Mouse (Mus musculus) urinary bladder, postnatal 10 days (tissue): ENCODE data around the gene Fcgr3.
"Not testable (repeated sequence)": the region's sequence is repeated elsewhere in the genome, so short reads cannot be mapped to it uniquely, and the experiment has no call there.

Source experiments
- DNase-seq: peaks from one replicate; pipeline ENCODE4 v3.0.0; 2022; ENCODE audit warnings: low spot score

Fcgr3 gene

DNA sequence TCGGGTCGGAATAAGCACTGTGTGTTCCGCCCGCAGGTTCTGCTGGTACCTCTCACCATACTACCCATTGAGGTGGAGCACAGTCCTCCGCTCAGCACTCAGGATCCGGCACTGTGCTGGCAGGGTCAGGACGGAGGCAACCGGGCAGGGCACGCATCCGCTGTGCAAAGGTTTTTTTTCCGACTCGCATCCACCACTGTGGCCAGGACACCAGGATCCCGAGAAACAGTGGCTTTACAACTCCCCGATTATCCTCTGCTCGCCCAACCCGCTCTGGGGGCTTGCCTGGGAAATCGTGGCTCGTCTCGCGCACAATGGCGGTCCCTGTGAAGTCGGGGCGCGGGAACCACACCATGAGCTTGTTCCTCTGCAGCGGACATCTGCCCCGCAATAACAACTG lies 21.0 kb upstream of the Fcgr3 start:
- no peak for DNase-seq

DNA sequence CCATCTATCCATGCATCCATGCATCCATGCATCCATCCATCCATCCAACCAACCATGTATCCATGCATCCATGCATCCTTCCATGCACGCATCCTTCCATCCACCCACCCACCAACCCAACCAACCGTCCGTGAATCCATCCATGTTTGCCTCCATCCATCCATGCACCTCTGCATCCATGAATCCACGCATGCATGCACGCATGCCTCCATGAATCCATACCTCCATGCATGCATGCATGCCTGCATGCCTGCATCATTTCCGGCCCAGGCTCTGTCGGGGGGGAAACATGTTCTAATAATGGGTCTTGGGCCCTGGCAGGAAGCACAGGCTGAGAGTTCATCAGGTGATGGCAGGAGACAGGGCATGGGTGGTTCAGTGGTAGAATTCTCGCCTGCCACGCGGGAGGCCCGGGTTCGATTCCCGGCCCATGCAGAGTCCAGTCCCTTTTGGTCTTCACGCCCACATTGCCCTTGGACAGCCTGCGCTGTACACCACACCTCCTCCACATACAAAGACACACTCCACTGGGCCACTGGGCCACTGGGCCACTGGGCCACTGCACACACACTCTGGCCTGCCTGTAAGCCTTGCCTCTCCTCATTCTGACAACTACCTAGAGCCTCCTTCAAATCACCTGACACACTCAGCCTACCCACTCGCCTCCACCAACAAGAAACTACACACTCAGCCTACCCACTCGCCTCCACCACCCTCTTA lies 16.9 kb upstream of the Fcgr3 start:
- not testable (repeated sequence) for DNase-seq

DNA sequence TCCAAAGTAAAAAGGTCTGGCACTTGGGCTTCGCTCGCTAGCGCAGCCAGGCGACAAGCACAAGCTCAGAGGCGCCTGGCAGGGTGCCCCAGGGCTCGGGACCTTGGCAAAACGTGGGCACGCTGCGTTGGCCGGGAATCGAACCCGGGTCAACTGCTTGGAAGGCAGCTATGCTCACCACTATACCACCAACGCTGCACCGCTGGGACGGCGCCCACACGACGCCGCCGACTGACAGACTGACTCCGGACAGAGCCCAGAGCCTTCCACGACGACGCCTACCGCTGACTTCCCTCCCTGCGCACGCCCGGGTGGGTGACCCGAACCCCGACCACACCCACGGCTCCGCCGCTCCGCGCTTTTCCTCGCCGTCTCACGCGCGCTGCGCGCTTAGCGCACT lies 15.1 kb upstream of the Fcgr3 start:
- DNase-seq, result not testable (repeated sequence)

DNA sequence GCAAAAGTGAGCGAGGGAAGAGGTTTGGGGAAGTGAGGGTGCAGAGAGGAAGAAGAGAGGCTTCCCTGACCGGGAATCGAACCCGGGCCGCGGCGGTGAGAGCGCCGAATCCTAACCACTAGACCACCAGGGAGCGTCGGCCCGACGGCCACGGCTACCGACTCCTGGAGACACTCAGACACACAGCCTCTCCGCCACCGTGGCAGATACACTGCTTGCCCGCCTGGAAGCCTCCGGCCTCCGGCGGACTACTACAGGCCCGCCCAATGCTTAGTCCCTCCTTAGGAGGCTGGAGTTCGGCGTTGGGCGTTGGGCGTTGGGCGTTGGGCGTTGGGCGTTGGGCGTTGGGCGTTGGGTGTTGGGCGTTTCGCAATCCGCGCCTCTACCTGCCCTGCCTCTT lies 14.6 kb upstream of the Fcgr3 start:
- not testable (repeated sequence) for DNase-seq

DNA sequence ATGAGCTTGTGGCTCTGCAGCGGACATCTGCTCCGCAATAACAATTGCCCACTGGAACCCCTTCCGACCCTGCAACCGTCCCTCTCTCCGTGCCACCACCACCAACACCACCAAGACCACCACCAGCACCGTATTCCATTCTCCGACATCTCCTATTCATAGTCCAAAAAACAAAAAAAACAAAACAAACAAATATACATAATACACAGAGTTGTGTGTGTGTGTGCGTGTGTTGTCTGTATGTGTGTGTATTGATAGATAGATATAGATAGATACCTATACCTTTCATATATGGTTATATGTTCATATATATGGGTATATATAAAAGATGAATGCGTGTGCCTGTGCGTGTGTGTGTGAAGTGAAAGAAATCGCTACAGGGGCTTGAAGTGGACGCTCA lies 13.7 kb upstream of the Fcgr3 start:
- not testable (repeated sequence) for DNase-seq

DNA sequence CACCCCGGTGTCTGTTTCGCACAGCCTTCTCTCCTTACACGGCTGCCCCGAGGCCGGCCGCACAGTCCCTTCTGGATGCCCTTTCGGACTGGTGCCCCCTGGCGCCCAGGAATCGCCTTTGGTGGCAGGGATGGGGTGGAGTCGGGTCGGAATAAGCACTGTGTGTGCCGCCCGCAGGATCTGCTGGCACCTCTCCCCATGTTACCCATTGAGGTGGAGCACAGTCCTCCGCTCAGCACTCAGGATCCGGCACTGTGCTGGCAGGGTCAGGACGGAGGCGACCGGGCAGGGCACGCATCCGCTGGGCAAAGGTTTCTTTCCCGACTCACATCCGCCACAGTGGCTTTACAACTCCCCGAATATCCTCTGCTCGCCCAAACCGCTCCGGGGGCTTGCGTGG lies 13.2 kb upstream of the Fcgr3 start:
- DNase-seq, result not testable (repeated sequence)

DNA sequence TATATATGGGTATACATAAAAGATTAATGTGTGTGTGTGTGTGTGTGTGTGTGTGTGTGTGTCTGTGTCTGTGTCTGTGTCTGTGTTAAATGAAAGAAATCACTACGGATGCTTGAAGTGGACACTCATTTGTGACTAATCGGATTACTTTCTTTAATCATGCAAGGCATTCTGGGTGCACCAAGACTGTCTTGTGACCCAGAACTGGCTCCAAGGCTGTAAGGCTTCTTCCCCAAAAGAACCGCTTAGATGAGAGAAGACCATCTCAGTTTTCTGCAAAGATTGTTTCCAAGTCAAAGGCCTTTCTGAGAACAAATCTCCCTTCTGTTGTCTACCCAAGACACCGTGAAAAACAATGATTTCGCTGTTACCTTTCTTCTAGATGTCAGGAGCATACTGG lies 12.5 kb upstream of the Fcgr3 start:
- DNase-seq, result not testable (repeated sequence)

DNA sequence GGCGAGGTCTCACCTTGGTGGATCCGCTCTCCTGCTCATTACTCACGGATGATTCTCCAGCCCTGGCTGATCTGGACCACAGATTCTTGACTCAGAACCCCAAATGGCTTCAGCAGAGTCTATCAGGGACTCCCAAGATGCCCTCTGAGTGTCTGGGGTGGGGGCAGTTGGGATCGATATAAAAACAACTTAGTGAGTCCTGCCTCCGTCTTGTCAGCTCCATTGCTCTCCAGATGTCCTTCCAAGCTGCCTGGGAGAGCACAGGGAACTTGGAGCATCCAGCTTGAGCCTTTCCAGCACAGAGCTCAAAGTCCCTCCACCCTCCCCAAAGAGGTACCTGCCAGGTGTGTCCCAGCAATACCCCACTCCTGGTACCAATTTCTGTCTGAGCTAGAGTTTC lies 11.4 kb upstream of the Fcgr3 start:
- not testable (repeated sequence) for DNase-seq

DNA sequence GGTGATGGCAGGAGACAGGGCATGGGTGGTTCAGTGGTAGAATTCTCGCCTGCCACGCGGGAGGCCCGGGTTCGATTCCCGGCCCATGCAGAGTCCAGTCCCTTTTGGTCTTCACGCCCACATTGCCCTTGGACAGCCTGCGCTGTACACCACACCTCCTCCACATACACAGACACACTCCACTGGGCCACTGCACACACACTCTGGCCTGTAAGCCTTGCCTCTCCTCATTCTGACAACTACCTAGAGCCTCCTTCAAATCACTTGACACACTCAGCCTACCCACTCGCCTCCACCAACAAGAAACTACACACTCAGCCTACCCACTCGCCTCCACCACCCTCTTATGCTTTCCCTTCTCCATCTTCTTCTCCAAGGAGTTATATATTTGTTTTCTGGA lies 9.5 kb upstream of the Fcgr3 start:
- DNase-seq, result not testable (repeated sequence)

DNA sequence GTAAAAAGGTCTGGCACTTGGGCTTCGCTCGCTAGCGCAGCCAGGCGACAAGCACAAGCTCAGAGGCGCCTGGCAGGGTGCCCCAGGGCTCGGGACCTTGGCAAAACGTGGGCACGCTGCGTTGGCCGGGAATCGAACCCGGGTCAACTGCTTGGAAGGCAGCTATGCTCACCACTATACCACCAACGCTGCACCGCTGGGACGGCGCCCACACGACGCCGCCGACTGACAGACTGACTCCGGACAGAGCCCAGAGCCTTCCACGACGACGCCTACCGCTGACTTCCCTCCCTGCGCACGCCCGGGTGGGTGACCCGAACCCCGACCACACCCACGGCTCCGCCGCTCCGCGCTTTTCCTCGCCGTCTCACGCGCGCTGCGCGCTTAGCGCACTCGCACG lies 7.5 kb upstream of the Fcgr3 start:
- DNase-seq, result not testable (repeated sequence)

DNA sequence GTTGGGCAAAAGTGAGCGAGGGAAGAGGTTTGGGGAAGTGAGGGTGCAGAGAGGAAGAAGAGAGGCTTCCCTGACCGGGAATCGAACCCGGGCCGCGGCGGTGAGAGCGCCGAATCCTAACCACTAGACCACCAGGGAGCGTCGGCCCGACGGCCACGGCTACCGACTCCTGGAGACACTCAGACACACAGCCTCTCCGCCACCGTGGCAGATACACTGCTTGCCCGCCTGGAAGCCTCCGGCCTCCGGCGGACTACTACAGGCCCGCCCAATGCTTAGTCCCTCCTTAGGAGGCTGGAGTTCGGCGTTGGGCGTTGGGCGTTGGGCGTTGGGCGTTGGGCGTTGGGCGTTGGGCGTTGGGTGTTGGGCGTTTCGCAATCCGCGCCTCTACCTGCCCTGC lies 7.0 kb upstream of the Fcgr3 start:
- DNase-seq, result not testable (repeated sequence)

DNA sequence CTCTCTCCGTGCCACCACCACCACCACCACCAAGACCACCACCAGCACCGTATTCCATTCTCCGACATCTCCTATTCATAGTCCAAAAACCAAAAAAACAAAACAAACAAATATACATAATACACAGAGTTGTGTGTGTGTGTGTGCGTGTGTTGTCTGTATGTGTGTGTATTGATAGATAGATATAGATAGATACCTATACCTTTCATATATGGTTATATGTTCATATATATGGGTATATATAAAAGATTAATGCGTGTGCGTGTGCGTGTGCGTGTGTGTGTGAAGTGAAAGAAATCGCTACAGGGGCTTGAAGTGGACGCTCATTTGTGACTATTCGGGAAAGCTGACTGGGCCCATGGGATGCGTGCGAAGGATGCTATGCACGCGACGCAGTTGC lies 6.1 kb upstream of the Fcgr3 start:
- DNase-seq, result not testable (repeated sequence)

DNA sequence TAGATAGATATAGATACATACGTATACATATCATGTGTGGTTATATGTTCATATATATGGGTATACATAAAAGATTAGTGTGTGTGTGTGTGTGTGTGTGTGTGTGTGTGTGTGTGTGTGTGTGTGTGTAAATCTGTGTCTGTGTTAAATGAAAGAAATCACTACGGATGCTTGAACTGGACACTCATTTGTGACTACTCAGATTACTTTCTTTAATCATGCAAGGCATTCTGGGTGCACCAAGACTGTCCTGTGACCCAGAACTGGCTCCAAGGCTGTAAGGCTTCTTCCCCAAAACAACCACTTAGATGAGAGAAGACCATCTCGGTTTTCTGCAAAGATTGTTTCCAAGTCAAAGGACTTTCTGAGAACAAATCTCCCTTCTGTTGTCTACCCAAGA lies 4.8 kb upstream of the Fcgr3 start:
- not testable (repeated sequence) for DNase-seq

DNA sequence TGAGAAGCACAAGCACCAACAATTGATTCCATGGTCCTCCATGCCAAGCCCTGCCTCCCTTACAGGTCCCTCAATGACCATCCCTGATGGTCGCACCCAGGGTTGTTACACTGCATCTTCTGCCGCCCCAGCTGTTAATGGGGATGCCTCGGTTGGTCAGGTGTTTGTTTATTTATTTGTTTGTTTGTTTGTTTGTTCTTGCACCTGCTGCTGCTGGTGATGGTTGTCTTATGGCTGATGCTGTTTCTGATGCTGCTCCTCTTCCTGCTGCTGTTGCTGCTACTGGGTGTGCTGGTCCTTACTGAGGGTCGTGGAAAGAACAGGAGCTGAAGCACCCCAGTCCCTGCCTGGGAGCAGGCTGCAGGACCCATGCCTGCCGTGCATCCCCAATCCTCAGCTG lies 3.2 kb upstream of the Fcgr3 start:
- not testable (repeated sequence) for DNase-seq

DNA sequence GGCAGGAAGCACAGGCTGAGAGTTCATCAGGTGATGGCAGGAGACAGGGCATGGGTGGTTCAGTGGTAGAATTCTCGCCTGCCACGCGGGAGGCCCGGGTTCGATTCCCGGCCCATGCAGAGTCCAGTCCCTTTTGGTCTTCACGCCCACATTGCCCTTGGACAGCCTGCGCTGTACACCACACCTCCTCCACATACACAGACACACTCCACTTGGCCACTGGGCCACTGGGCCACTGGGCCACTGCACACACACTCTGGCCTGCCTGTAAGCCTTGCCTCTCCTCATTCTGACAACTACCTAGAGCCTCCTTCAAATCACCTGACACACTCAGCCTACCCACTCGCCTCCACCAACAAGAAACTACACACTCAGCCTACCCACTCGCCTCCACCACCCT lies 1.8 kb upstream of the Fcgr3 start:
- DNase-seq, result not testable (repeated sequence)

DNA sequence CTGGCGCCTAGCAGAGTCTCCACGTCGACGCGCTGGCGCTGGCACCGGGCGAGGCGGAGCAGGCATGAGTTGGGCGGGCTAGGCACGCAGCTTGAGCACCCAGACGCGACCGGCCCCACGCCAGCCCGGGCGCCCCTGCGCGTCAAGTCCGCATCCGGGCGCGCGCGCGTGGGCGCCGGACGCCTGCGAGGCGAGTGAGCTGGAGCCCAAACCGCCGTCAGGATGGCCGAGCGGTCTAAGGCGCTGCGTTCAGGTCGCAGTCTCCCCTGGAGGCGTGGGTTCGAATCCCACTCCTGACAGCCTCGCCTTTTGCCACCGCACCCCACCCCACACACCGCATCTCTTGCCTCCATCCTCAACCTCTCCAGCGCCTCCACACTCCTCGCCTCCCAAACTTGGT lies 1.0 kb upstream of the Fcgr3 start:
- not testable (repeated sequence) for DNase-seq

DNA sequence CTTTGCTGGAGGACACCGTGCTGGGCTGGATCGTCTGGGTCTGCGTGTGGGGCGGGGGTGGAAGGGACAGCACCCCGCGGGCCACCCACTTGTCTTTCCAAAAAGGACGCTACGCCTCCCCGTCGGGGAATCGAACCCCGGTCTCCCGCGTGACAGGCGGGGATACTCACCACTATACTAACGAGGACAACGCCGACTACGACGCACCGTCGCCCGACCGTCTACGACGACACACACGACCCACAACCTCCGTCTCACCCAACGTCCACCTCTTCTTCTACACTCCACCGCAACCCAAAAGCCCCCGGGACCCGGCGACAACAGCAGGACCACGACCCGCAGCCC lies 480 bp upstream of the Fcgr3 start:
- not testable (repeated sequence) for DNase-seq

DNA sequence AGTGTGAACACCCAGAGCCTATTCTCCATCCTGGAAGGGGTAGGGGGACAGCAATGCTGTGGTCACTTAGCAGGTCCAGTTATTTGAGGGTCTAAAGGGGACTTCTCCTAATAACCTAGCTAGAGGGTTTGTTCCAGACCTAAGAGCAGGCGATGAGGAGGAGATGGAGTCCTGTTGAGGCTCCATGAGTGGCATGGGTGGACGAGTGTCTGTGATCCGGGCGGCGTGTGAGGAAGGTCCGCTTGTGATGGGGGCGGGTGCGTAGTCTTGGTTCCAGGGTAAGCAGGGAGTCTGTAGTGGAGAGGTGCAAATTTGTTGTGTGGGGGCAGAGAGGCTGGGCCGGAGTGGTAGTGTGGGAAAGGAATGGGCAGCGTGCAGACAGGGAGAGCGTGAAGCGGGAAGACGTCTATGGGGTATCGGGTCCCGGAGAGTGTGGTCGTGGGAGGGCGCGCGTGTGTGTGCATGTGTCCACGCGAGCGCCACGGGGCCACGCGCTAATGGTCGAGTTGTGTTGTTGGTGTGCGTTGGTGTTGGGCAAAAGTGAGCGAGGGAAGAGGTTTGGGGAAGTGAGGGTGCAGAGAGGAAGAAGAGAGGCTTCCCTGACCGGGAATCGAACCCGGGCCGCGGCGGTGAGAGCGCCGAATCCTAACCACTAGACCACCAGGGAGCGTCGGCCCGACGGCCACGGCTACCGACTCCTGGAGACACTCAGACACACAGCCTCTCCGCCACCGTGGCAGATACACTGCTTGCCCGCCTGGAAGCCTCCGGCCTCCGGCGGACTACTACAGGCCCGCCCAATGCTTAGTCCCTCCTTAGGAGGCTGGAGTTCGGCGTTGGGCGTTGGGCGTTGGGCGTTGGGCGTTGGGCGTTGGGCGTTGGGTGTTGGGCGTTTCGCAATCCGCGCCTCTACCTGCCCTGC lies 905 bp downstream of the Fcgr3 start:
- peak; percentile 41 for DNase-seq

DNA sequence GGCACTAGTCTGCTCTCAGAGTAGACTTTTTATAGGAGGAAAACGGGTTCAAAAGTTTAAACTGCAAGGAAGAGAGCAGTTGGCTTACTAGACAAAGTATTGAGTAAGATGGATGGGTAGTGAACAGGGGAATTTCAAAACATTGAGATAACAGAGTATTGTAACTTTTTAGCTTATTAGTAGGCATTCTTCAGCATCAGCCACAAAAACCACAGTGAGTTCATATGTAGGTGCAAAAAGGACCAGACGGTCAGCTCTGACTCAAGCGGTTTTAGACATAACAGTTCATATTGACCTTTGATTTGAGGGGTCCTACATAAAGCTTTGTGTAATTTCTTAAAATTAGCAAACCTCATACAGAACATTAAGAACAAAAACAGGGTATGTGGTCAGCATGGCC lies 3.2 kb downstream of the Fcgr3 start:
- no peak for DNase-seq

DNA sequence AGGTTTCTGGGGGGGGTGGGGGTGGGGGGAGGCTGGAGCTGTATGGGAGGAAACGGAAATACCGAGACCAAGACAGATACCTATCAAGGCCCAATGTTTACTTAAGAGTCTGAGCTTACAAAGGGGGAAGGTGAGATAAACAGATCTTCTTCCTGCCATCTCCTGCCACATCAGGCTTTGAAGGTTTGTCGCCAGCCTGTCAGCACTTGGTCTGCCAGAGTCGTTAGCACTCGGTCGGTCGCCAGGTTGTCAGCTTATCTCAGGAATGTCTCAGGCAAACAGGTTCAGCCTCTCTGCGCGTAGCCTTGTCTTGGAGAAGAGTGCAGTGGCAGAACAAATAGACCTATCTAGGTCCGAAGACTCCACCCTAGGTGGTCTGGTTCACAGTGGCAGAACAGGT lies 4.3 kb downstream of the Fcgr3 start:
- no peak for DNase-seq

DNA sequence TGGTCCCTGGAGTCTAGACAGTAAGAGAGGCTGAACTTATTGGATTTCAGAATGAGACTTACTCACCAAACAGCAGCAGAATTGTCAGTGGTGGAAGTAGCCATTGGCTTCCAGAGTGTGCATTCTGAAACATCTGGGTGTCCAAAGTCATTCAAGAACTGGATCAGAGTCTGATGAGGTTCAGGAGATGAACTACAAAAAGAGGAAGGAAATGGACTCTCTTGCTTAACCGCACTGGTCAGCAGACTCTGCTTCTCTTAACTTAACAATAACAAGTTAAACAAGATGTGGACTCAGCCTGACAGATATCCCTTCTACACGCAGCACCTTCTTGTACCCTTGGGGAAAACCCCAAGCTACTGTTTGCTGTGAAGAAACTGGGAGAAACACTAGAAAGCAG lies 5.5 kb downstream of the Fcgr3 start:
- DNase-seq, result no peak

DNA sequence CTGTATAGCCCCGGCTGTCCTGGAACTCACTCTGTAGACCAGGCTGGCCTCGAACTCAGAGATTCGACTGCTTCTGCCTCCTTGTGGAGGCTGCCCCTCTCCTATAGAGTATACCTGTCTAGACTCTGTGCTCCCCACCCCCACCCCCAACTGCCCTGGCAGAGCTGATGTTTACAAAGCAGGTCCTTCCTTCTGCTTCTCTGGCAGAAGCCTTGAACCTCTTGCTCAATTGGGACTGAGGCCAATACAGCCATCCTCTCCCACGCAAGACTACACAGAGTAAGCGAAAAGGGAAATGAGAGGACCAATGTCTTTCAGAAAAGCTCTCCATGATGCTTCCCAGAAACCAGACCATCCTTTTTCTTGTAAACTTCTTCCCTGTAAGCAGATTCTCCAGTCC lies 7.5 kb downstream of the Fcgr3 start:
- DNase-seq, result no peak

DNA sequence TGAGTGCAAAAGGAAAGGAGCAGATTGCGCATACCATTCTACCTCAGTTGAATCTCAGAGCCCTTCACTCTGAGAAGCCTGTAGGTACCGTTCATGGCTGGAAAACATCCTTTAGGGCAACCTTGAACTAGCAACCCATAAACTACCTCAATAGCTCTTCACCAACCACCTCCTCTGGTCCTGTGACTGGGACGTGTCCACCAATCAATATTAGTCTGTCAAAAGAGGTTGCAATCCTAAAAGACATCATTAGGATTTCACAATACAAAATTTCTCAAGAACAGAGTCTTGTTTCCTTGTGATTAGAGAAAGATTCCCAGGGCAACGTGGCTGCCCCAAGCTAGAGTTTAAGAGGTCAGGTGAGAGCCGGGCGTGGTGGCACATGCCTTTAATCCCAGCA lies 11.4 kb downstream of the Fcgr3 start:
- DNase-seq, result no peak
